Mouse (Mus musculus) thymus, adult 2 months (tissue): ENCODE measurements around the gene Gjb6.

Source experiments
- CTCF ChIP-seq: fragments of 200-500 bp; IDR thresholded peaks from 2 replicates; pipeline ENCODE4 v1.5.1; 2012; ENCODE audit warnings: mild to moderate bottlenecking, control low read depth, low read length, moderate library complexity, borderline replicate concordance; ENCODE audit not compliant: control insufficient read depth, poor library complexity, insufficient read depth; ENCODE audit errors: extremely low read depth
- POLR2A ChIP-seq: fragments of 200-500 bp; IDR thresholded peaks from 2 replicates; pipeline ENCODE4 v1.6.1; 2012; ENCODE audit warnings: mild to moderate bottlenecking, low read length, control low read depth, moderate library complexity; ENCODE audit not compliant: control insufficient read depth, poor library complexity, insufficient read depth; ENCODE audit errors: extremely low read depth

DNA sequence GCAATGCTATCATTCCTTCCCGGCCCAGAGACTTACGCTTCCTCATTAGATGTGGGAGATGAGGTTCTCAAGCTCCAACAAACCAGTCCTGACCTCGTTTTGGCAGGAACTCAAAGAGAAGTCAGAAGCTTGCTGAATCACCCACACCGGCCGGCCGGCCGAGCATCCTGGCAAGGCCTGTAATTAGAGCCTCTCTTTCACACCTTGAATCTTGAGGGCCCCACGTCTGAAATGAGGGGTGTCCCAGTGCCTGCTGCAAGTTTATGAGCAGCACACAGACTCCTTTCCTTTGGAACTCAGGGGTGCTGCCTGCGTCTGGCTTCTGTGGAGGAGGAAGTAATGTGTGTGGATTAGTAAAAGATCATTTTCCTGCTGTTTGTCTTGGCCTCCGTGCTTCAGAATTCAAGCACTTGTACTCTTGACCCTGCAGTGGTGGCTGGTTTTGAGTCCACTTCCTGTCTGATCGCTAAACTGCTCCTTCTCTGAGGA lies 49.2 kb downstream of the Gjb6 start:
- TF ChIP-seq CTCF (no peak), POLR2A (no peak)
